Mouse (Mus musculus) heart, postnatal 0 days (tissue): ENCODE measurements around the gene Serpina3g.

Source experiments
- CTCF ChIP-seq: IDR thresholded peaks from 2 replicates; pipeline ENCODE4 v1.5.1; 2016; ENCODE audit warnings: antibody characterized with exemption, control low read depth, low read depth
- EP300 ChIP-seq: IDR thresholded peaks from 2 replicates; pipeline ENCODE4 v1.6.1; 2016; ENCODE audit warnings: antibody characterized with exemption, low read depth

DNA sequence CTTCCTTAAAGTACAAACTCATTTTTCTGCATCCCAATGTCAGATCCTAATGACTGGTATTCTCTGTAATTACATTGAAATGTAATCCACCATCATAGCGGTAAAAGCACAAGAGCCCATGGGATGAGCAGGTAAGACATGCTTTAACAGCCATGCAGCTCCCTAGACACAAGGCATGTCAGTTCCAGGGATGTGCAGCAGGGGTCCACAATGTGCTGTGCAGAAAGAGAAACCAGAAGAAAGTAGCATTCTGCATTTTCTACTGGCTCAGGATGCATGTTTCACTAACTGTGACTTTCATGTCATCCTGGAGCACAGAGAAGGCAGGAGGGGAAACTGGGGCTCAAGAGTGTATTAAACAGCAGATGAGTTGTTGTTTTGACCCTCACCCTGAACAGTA, 9.0 kb downstream of the Serpina3g start:
- TF ChIP-seq EP300 (no peak), CTCF (0 out of 2 replicates have a peak, but pooled peaks have one; percentile 25)
